Mouse (Mus musculus) embryo, embryonic 10 days (tissue): Measurements from ENCODE around the gene Tex37.

Source experiments
- DNase-seq: peaks from one replicate; pipeline ENCODE4 v3.0.0-alpha.2; 2015; ENCODE audit warnings: low spot score

The Tex37 gene

DNA sequence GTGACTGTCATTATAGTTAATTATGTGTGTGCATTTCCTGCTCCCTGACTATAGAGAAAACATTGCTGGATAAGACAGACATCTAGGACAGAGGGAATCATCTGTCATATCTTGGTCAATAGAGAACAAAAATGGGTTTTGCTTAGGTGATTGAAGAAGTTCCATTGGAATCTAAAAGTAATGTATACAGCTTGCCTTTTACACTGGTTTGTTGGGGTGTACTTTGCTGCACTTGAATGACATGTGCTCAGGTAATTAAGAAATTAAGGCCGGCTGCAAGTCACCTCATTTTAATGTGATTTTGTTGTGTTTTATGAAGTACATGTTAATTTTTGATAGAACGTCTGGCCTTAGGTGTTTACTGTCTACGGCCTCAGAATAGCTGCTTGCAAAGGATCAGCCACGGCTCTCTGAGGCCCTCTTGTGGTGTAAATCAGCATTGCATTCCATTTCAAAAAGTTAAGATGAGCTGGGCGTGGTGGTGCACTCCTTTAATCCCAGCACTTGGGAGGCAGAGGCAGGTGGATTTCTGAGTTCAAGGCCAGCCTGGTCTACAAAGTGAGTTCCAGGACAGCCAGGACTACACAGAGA is 37.9 kb downstream of the Tex37 start:
- DNase-seq, result peak; percentile 76

DNA sequence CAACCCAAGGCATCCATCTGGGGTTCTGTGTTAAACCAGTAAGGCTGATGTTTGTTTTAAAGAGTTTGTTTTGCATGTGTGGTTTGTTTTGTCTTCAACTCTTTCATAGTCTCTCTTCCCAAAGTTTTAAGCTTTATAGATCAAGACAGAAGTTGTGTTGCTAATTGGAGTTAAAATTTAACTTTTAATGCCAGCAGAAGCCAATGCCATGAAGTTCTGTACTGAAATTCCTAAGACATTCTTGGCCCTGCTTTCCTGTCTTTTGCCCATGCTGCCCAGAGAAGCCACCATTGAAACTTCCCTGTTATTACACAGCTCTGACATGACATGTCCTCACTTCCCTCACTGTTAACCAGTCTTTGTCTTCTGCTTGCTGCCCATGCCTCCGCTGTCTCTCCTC is 43.7 kb downstream of the Tex37 start:
- DNase-seq, result no peak

DNA sequence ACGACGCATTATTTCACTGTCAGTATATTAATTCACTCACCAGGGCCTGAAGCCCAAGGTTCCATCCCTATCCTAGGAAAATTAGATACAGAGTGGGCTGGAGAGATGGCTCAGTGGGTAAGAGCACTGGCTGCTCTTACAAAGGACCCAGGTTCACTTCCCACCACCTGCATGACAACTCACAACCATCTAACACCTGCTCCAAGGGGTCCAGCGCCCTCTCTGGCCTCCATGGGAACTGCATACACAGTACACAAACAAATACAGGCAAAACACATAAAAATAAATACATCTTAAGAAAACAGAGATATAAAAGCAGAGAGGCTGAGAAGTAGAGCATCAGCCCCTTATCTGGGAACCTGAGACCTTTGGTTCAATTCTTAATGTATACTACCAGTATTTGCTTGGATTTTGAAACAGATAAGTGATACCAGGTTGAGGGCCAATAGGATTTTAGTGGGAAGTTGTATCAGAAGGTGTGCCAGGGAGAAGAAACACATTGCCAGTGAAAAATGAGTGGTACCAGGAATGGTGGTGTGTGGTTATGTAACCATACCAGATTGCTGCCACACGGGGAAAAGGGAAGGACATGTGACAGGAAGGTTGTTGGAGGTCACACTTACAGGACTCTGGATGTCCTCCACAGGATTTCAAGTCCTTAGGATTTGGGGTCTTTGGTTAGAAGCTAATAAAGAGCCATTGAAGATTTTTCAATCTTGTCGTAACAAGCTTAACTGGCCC is 44.5 kb downstream of the Tex37 start:
- no peak for DNase-seq

DNA sequence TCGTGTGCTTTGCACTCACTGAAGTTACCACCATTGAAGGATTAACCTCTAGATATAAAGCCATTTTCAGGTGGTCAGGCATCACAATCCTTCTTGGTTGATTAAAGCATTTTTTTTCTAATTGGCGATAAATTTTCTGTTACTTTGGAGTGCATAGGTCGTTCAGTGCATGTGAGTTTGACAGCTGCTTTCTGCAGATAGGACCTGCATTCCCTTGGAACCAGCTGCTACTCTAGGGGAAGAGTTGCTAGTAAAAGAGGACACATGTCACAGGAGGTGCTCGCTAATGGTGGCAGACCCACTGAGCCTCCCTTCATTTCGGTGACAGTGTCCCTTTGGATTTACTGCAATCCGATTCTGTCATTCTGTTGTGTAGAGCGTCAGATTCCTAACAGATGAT is 46.2 kb downstream of the Tex37 start:
- no peak for DNase-seq

DNA sequence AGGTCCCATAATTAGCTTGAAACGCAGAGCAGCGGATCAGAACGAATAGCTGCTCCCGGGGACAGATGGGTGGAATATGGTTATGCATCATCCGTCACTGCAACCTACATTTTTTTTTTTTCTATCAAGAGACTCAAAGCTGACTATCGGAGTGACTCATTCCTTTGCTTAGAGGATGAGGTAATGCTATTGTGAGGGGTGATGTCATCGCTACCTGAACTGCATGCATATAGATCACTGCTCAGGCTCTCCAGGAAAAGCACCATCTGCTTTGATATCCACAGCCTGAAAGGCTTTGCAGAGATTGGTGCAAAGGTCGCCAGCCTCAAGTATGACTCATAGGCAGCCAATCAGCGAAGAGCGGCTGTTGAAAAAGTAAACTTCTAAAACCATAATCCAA is 46.6 kb downstream of the Tex37 start:
- peak; percentile 18 for DNase-seq

DNA sequence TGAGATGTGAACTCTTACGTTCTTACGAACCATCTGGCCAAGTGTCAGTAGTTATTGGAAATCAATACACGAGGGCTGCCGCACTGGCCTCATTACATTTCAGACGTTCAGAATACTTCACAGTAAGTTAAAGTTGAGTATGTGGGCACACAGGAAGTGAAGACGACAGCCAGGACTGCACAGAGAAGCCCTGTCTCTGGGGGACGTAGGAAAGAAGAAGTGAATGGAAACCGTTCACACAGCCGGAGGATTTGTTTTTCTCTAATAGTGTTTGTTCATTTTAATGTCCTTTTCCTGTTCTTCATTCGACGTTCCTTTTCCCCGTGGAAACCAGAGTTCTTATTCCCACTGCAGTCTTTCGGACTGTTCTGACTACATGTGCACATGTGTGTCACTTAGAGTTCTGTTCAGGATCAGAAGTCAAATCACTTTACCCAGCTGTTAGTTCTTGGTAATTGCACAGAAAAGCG is 47.2 kb downstream of the Tex37 start:
- no peak for DNase-seq

DNA sequence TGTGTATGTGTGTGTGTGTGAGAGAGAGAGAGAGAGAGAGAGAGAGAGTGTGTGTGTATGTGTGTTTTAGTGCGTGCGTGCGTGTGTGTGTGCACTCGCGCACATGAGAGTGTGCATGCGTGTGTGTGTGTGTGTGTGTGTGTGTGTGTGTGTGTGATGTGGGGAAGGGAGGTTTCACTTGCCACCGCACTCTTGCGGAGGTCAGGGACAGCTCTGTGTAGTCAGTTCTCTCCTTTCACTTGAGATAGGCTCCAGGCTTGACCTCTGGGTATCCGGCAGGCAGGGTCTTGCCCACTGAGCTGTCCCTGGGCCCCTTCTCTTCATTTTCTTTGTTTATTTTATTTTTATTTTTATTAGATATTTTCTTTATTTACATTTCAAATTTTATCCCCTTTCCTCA is 51.4 kb downstream of the Tex37 start:
- DNase-seq, result no peak

DNA sequence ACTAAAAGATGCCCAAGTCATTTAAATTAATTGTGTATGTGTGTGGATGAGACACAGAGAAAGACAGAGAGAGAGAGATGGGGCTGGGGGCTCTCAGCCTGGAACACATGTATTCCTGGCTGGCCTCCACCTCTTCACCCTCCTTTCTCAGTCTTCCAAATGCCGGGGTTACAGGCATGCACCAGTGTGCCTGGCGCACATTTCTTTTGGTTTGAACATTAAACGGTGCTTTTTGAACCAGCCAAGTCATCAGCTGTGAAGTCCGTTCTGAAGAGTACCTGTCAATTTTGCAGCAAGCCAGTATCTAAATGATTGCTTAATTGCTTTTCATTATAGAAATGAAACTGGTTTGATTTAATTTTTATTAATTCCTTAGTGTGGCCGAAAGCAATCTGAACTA is 52.0 kb downstream of the Tex37 start:
- DNase-seq, result no peak

DNA sequence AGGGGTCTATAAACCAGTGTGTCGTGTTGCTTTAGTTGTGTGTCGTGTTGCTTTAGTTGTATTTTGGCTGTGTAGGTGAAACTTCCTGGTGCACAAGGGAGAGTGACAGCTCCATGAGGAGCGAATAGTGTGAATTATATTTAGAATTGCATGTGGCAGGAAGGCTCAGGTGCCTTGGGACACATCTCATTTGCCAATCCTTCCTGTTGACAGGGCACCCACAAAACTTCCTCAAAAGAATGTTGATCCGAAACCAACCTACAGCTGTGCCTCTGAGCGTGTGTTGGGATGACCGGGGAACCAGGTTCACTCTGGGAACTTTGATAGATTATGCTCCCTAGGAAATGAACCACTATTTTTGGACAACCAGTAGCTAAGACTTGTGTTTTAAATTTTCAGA is 54.4 kb downstream of the Tex37 start:
- no peak for DNase-seq
